Mouse (Mus musculus) midbrain, embryonic 15.5 days (tissue): ENCODE results near the gene Smarca4. TPM values are rescaled to one million over a fixed set of nuclear protein-coding genes. Genes with fewer than 3 reads are reported as not detected.

Source experiments
- ATAC-seq: fragments of 200-750 bp; cut with Nextera tagmentation; replicated peaks from 2 replicates; pipeline ENCODE4 v1.8.0; 2017; ENCODE audit warnings: moderate TSS enrichment
- H3K27ac ChIP-seq: fragments of 300-500 bp; sonication (generic); 2 replicates; pipeline ENCODE4 v1.5.1; 2015; ENCODE audit warnings: mild to moderate bottlenecking, inconsistent platforms
- H3K27me3 ChIP-seq: fragments of 300-500 bp; sonication (generic); replicated peaks from 2 replicates; pipeline ENCODE4 v1.6.1; 2015; ENCODE audit warnings: inconsistent platforms
- H3K36me3 ChIP-seq: fragments of 300-500 bp; sonication (generic); replicated peaks from 2 replicates; pipeline ENCODE4 v1.6.1; 2015; ENCODE audit warnings: inconsistent platforms
- H3K4me1 ChIP-seq: fragments of 300-500 bp; sonication (generic); 2 replicates; pipeline ENCODE4 v1.6.1; 2015; ENCODE audit warnings: inconsistent platforms
- H3K4me2 ChIP-seq: fragments of 300-500 bp; sonication (generic); 2 replicates; pipeline ENCODE4 v1.6.1; 2015; ENCODE audit warnings: inconsistent platforms, mild to moderate bottlenecking, moderate library complexity
- H3K4me3 ChIP-seq: fragments of 300-500 bp; sonication (generic); 2 replicates; pipeline ENCODE4 v1.5.1; 2015; ENCODE audit warnings: mild to moderate bottlenecking, inconsistent platforms
- H3K9ac ChIP-seq: fragments of 300-500 bp; sonication (generic); 2 replicates; pipeline ENCODE4 v1.6.1; 2015; ENCODE audit warnings: mild to moderate bottlenecking, inconsistent platforms
- H3K9me3 ChIP-seq: fragments of 300-500 bp; sonication (generic); 2 replicates; pipeline ENCODE4 v1.6.1; 2016; ENCODE audit warnings: inconsistent platforms
- WGBS: fragments of 180-500 bp; shearing (Covaris S2); methylation state at CpG from one replicate; pipeline ENCODE4 v1.1.7; 2015; ENCODE audit warnings: mixed read lengths; 5-methylcytosine and 5-hydroxymethylcytosine counted together
- microRNA counts: library from miRNA; unstranded; fragments of <30 nt; microRNA quantifications from one replicate; lab custom pipeline; 2016
- microRNA-seq: library from miRNA; unstranded; fragments of <30 nt; microRNA quantifications from one replicate; pipeline ENCODE4, GENCODE M21; 2016
- polyA plus RNA-seq: library from polyadenylated mRNA; unstranded; fragments of >200 nt; fragmentation: Nextera tagmentation; extraction: Ambion mirVana; gene quantifications from 2 replicates; pipeline ENCODE4 v1.2.1, GENCODE M21; 2015

Gene Smarca4
- polyA plus RNA-seq, 1 experiment from 2014 or later: 163 TPM

DNA sequence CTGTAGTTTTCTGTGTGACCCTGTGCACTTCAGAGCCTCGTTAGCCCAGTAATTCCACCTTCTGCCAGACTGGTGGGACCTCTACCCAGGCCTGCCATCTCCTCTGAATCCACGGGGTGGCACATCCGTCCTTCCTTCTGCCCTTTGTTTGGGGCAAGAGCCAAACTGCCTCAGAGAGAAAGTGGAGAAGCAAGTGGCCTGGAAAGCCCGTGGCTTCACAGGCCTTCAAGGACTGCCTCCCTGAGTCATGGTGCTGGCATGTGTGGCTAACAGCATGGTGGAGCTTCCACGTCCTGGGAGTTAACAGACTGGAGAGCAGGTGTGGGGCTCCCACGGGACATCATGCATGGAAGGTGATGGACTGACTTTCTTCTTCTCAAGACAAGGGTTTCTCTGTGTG lies 135.4 kb downstream of the Smarca4 start:
- H3K27me3 ChIP-seq: no peaks in the 10 kb centered on the region
- no peaks in the 10 kb centered on the region for H3K4me1 ChIP-seq
- H3K4me2 ChIP-seq: no peak overlapping the region
- no peak overlapping the region for H3K9ac ChIP-seq
- no peak overlapping the region for H3K27ac ChIP-seq
- H3K4me3 ChIP-seq: no peak overlapping the region
- H3K9me3 ChIP-seq: no peaks in the 10 kb centered on the region
- H3K36me3 ChIP-seq: peaks cover 8% of the 10 kb centered on the region; the same call in 1 of the 2 replicates
- ATAC-seq: no peak
- WGBS: 78% methylated on average over 6 of the region's 6 CpGs

GRCm38 (mm10) chr9:21752252-21752792 lies 136.4 kb downstream of the Smarca4 start:
- peaks cover 5% of the 10 kb centered on the region; the same call in 1 of the 2 replicates for H3K36me3 ChIP-seq
- H3K4me2 ChIP-seq: no peak overlapping the region
- H3K4me1 ChIP-seq: no peaks in the 10 kb centered on the region
- no peaks in the 10 kb centered on the region for H3K27me3 ChIP-seq
- WGBS: 52% methylated on average over 10 of the region's 10 CpGs
- no peak overlapping the region for H3K4me3 ChIP-seq
- no peak for ATAC-seq
- H3K27ac ChIP-seq: no peak overlapping the region
- no peak overlapping the region for H3K9ac ChIP-seq
- no peaks in the 10 kb centered on the region for H3K9me3 ChIP-seq

MicroRNAs encoded within 50 kb of the gene (microRNA counts, 519-probe panel; counts per million panel counts)
- not detected for microRNA mmu-miR-1946b (lab: Ali Mortazavi, UCI)

Small RNAs within 50 kb of the gene (microRNA-seq; reads per million reads assigned to microRNA genes)
- not detected for gene Mir1946b

Other genes starting within 250 kb of the Smarca4 start
- 246 and 256 TPM in 2 replicates for gene Ilf3, start 248.3 kb upstream of the Smarca4 start, polyA plus RNA-seq
- gene Qtrt1, start 204.3 kb upstream of the Smarca4 start, polyA plus RNA-seq: 59.0 and 59.3 TPM in 2 replicates
- gene Dnm2, start 191.3 kb upstream of the Smarca4 start, polyA plus RNA-seq: 71.5 and 74.9 TPM in 2 replicates
- gene Tmed1, start 105.9 kb upstream of the Smarca4 start, polyA plus RNA-seq: 61.2 and 62.7 TPM in 2 replicates
- gene AB124611, start 90.0 kb upstream of the Smarca4 start, polyA plus RNA-seq: 1.9 and 2.6 TPM in 2 replicates
- 46.7 and 49.3 TPM in 2 replicates for gene Carm1, start 69.3 kb upstream of the Smarca4 start, polyA plus RNA-seq
- 68.0 and 68.8 TPM in 2 replicates for gene Timm29, start 23.4 kb upstream of the Smarca4 start, polyA plus RNA-seq
- gene Yipf2, start 23.3 kb upstream of the Smarca4 start, polyA plus RNA-seq: 27.0 and 29.2 TPM in 2 replicates
- 15.8 and 15.9 TPM in 2 replicates for gene Ldlr, start 107.3 kb downstream of the Smarca4 start, polyA plus RNA-seq
- 15.7 and 17.8 TPM in 2 replicates for gene Spc24, start 144.1 kb downstream of the Smarca4 start, polyA plus RNA-seq
- gene Kank2, start 182.6 kb downstream of the Smarca4 start, polyA plus RNA-seq: 5.8 TPM in 2 replicates
- gene Angptl8, start 219.3 kb downstream of the Smarca4 start, polyA plus RNA-seq: 0.61 and 0.74 TPM in 2 replicates
- gene Dock6, start 236.5 kb downstream of the Smarca4 start, polyA plus RNA-seq: 19.2 and 20.4 TPM in 2 replicates